ENCODE assay signal across 10 mouse cellular contexts in the genomic region with DNA sequence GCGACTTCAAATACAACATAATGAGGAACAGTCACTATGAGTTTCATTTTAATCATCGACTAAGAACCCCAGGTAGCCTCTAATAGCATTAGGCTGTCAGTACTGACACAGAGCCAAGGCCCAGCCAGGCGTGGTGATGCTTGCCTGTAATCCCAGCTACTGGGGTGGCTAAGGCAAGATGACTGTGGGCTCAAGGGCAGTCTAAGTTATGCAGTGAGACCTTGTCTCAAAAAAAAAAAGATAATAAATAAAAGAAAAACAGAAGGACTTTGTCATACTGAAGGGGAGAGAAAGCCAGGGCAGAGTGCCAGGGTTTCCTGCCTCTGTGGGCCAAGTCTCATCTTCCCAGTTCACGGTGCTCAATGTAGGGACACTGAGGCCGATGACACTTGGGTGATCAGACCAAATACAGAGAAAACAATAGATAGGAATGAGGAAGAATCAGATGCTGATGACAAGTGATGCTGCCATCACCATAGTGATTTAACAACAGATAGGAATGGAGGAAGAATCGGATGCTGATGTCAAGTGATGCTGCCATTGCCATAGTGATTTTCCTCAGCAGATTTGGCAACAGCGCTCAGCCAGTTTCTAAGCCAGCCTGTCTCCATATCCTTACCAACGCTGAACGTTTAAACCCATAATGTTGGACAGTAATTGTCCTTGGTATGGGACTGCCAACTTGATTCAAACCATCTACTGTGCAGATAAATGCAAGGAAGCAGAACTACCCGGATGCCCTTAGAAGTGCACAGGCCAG. TPM values are rescaled to one million over a fixed set of nuclear protein-coding genes. Genes with fewer than 3 reads are reported as not detected.
DNase-seq lines count a peak whose midpoint lies in the region.
"Had no signal": no experiment of that assay in that cellular context is flagged by ENCODE, and none has a peak within 500 bp of the region (broad histone marks: within the 10 kb centered on the region; RNA-seq: fewer than 3 reads in every experiment).

No protein-coding gene starts in this region.

- peak; percentile 41 for DNase-seq in adrenal gland, adult 2 months
- DNase-seq in adrenal gland, postnatal 4 days (ENCODE audit: low spot score in 2 of 2), result no peak
- DNase-seq in kidney, postnatal 10 days, result peak; percentile 34
- no peak for DNase-seq in kidney, adult 11 months
- peak; percentile 49 for DNase-seq in adrenal gland, postnatal 10 days
- peak; percentile 27 to 52 for DNase-seq in layer of hippocampus, adult 8-10 months (ENCODE audit: low spot score in 2 of 2)
- DNase-seq in urinary bladder, postnatal 25 days (ENCODE audit: low spot score), result no peak
- DNase-seq in MN1 (ENCODE audit: low spot score), result no peak
- DNase-seq: lung, postnatal 36 days had no signal

RNA-seq across cellular contexts. Expression of a gene that starts 42.9 kb away (rescaled TPM):
- total RNA-seq in adrenal gland, adult 2 months (2021), result 1 to 10 TPM; 3.2 to 4.8 TPM
- polyA plus RNA-seq in adrenal gland, adult 2 months (2012; rRNA removed), result 0.48 and 0.72 TPM in 2 replicates
- 1 to 10 TPM; 4.6 to 5.2 TPM for total RNA-seq in adrenal gland, postnatal 4 days (2021)
- total RNA-seq in adrenal gland, postnatal 10 days (2021), result 1 to 10 TPM; 3.0 to 4.1 TPM
- total RNA-seq in layer of hippocampus, adult 8-10 months (2022), result 100 to 1,000 TPM; 200 to 233 (median 216) TPM
- total RNA-seq: granulocyte monocyte progenitor cell, adult 5-6 weeks had no signal

Comparison
In these comparisons a context has a peak if more than half of its experiments do, and no peak if none do; other contexts are left out.
1. DNase-seq: peak in adrenal gland, adult 2 months (single experiment), kidney, postnatal 10 days (single experiment), adrenal gland, postnatal 10 days (single experiment) and layer of hippocampus, adult 8-10 months (2 of 2); none in adrenal gland, postnatal 4 days (0 of 2), kidney, adult 11 months (single experiment), urinary bladder, postnatal 25 days (single experiment) and MN1 (single experiment).
2. RNA of a gene that starts 42.9 kb away (total RNA-seq): 200 to 233 TPM in layer of hippocampus, adult 8-10 months; 4.6 to 5.2 TPM in adrenal gland, postnatal 4 days, 3.2 to 4.8 TPM in adrenal gland, adult 2 months and 3.0 to 4.1 TPM in adrenal gland, postnatal 10 days; every median in the first group is over 10 times any median in the second.